Mouse (Mus musculus) heart, embryonic 10.5 days (tissue): Measurements from ENCODE around the gene Tns1. TPM values are rescaled to one million over a fixed set of nuclear protein-coding genes. Genes with fewer than 3 reads are reported as not detected.

Source experiments
- DNase-seq: peaks from one replicate; pipeline ENCODE4 v3.0.0-alpha.2; 2017; ENCODE audit warnings: low spot score
- H3K27ac ChIP-seq: fragments of 300-500 bp; sonication (generic); 2 replicates; pipeline ENCODE4 v1.5.1; 2016; ENCODE audit warnings: mild to moderate bottlenecking
- H3K27me3 ChIP-seq: fragments of 300-500 bp; sonication (generic); 2 replicates; pipeline ENCODE4 v1.6.1; 2016; ENCODE audit warnings: mild to moderate bottlenecking; ENCODE audit not compliant: poor library complexity, insufficient read depth, severe bottlenecking
- H3K36me3 ChIP-seq: fragments of 300-500 bp; sonication (generic); 2 replicates; pipeline ENCODE4 v1.6.1; 2016; ENCODE audit warnings: mild to moderate bottlenecking, moderate library complexity
- H3K4me1 ChIP-seq: fragments of 300-500 bp; sonication (generic); 2 replicates; pipeline ENCODE4 v1.6.1; 2016; ENCODE audit warnings: mild to moderate bottlenecking
- H3K4me3 ChIP-seq: fragments of 300-500 bp; sonication (generic); 2 replicates; pipeline ENCODE4 v1.5.1; 2016; ENCODE audit warnings: mild to moderate bottlenecking, moderate library complexity
- H3K9me3 ChIP-seq: fragments of 300-500 bp; sonication (generic); 2 replicates; pipeline ENCODE4 v1.6.1; 2016; ENCODE audit warnings: mild to moderate bottlenecking, moderate library complexity
- WGBS: fragments of 180-500 bp; shearing (Covaris S2); methylation state at CpG from one replicate; pipeline ENCODE4 v1.1.7; 2016; 5-methylcytosine and 5-hydroxymethylcytosine counted together
- polyA plus RNA-seq: library from polyadenylated mRNA; unstranded; fragments of >200 nt; fragmentation: Nextera tagmentation; extraction: Ambion mirVana; gene quantifications from 2 replicates; pipeline ENCODE4 v1.2.1, GENCODE M21; 2016

Gene Tns1
- polyA plus RNA-seq, 1 experiment from 2014 or later, result 49.8 TPM

DNA sequence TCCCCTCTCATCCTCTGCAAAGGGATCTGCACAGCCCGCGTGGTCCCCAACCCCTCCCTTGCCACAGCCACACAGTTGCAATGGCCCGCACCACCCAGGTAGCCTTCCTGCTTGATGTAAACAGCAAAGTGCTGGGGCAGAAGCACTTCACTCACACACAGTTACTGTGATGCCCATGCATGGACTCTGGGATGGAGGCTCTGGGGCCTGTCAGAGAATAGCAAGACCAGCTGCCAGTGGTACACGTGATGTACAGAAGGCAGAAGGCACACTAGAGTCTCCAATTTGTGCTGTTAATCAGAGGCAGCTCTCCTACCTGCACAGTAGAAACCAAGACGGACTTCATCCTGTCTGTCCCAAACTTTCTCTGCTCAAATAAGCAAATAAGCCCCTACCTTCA lies 181.0 kb downstream of the Tns1 start:
- peaks cover 85% of the 10 kb centered on the region for H3K4me1 ChIP-seq
- WGBS, result 82% methylated on average over 5 of the region's 5 CpGs
- DNase-seq, result no peak

DNA sequence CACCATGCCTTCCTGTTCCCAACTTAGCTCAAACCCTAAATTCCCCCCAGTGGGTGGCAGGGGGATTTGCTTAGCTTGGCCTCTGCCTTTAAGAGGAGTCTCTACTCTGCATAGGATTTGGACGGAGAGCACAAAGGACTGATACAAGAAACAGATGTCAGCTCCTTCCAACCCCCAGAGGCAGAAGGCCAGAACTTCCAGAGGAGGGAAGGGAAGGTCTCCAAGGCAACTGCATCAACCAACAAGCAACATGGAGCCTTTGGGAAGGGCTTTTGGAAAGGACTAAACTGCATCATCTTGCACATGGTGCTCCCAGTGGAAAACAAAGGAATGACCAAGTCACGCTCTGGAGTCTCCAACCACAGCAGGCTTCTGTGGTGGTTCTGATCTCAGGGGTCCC lies 182.0 kb downstream of the Tns1 start:
- H3K9me3 ChIP-seq, result no peaks in the 10 kb centered on the region
- 59% methylated on average over 2 of the region's 2 CpGs for WGBS
- no peak for DNase-seq
- peaks cover 60% of the 10 kb centered on the region for H3K36me3 ChIP-seq
- peaks cover 84% of the 10 kb centered on the region for H3K4me1 ChIP-seq
- H3K4me3 ChIP-seq, result no peak overlapping the region
- peaks cover 46% of the 10 kb centered on the region for H3K27me3 ChIP-seq
- 0 out of 2 replicates have a peak overlapping the region, but pooled peaks have one; percentile 42 for H3K27ac ChIP-seq

More for the DNA sequence above, 181.0 kb downstream of the Tns1 start:
- Histone ChIP-seq H3K36me3 (peaks cover 50% of the 10 kb centered on the region), H3K9me3 (no peaks in the 10 kb centered on the region), H3K27ac (peak overlapping the region; percentile 9; the same call in 1 of the 2 replicates), H3K4me3 (no peak overlapping the region), H3K27me3 (peaks cover 46% of the 10 kb centered on the region)

DNA sequence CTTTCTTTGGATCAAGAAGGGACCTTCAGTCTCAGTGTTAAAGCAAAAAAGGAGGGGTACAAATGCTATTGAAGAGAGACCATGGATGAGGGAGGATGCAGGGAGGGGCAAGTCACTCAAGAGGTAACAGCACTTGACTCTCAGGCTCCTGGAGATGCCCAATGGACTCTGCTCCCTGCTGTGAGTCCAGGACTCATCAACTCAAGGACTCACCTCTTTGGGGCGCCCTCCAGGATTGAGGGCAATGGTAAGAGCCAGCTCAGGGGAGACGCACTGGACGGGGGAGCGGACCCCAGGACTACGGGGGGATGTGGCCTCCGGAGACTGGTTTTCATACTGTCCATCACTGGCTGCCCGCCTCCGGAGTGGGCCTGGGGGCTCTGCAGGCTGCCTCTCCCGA lies 182.6 kb downstream of the Tns1 start:
- no peak for DNase-seq
- Histone ChIP-seq H3K4me1 (peaks cover 84% of the 10 kb centered on the region), H3K9me3 (no peaks in the 10 kb centered on the region), H3K36me3 (peaks cover 63% of the 10 kb centered on the region), H3K4me3 (no peak overlapping the region), H3K27ac (0 out of 2 replicates have a peak overlapping the region, but pooled peaks have one; percentile 42), H3K27me3 (peaks cover 46% of the 10 kb centered on the region)
- WGBS, result 79% methylated on average over 9 of the region's 9 CpGs

DNA sequence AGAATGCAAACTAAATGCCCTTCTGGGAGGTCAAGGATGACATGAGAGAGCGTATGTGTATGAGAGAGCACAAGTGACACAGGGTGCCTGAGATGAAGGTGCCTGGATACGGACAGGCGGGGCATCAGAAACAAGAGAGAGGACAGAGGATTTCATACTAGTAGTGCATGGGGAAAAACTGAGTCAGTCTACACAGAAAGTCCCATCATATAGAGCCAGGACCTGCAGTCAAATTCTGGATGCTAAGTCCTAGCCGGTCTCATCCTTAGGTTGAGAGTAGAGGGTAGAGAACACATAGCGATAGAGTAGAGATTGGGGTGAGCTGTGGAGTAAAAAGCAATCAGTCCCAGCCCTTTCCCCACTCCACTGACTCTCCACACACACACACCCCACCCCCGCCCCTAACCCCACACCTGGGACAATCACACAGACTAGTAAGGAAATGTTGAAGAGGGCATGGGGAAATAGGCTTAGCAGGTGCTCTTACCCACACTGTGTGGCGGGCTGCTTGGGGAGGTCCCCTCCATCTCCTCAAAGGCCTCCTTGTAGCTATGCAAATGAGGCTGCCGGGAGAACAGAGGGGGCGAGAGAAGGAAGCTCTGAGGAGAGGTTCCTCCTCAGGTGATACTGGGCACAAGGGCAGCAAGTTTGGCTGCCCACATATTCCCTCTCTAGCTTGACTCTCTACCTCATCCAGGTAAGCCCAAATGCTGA lies 183.6 kb downstream of the Tns1 start:
- Histone ChIP-seq H3K27me3 (peaks cover 36% of the 10 kb centered on the region), H3K27ac (no peak overlapping the region), H3K36me3 (peaks cover 70% of the 10 kb centered on the region), H3K4me3 (no peak overlapping the region), H3K9me3 (no peaks in the 10 kb centered on the region), H3K4me1 (peaks cover 84% of the 10 kb centered on the region)
- WGBS, result 77% methylated on average over 9 of the region's 9 CpGs
- no peak for DNase-seq

DNA sequence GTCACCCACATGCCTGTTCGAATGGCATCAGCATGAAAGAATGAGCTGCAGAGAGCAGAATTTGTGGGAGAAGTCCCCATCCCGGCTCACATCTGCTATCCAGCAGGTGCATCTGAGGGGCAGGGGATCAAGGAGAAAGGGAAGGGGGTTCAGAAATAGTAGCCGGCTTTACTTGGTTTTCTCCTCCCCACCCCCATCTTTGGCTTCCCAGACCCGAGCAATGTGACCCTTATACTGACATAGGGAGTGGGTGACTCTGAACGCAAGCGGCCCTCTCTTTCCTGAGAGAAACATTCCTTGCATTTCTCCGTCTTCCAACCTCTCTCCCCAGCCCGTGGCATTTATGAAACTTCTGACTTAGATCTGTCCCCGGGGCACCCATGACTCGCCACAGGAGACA lies 185.7 kb downstream of the Tns1 start:
- Histone ChIP-seq H3K9me3 (no peaks in the 10 kb centered on the region), H3K27ac (peak overlapping the region; percentile 38; the same call in 1 of the 2 replicates), H3K36me3 (peaks cover 84% of the 10 kb centered on the region), H3K27me3 (peaks cover 33% of the 10 kb centered on the region), H3K4me1 (peaks cover 64% of the 10 kb centered on the region), H3K4me3 (no peak overlapping the region)
- WGBS, result 54% methylated on average over 10 of the region's 10 CpGs
- no peak for DNase-seq

DNA sequence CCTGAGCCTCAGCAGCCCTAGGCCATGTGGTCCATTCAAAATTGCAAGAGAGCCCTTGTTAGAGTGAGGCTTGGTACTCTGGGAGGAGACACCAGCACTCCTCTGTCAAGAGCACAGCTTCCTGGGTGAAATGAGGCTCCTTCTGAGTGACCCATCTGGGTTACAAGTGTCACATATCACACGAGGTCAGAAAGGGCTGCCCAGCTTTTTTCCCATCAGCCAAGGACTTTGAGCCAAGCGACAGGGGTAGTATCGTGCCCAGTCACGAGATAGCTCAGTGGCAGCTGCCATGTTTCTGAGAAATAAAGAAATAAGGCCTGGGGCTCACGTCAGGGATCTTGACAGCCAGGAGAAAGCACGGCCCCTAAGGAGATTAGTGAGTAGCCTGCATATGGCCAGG lies 186.4 kb downstream of the Tns1 start:
- H3K4me3 ChIP-seq, result no peak overlapping the region
- no peak for DNase-seq
- peaks cover 85% of the 10 kb centered on the region for H3K36me3 ChIP-seq
- H3K27me3 ChIP-seq, result peaks cover 26% of the 10 kb centered on the region
- peaks cover 66% of the 10 kb centered on the region for H3K4me1 ChIP-seq
- H3K27ac ChIP-seq, result 0 out of 2 replicates have a peak overlapping the region, but pooled peaks have one; percentile 30
- H3K9me3 ChIP-seq, result no peaks in the 10 kb centered on the region
- 60% methylated on average over 6 of the region's 6 CpGs for WGBS

DNA sequence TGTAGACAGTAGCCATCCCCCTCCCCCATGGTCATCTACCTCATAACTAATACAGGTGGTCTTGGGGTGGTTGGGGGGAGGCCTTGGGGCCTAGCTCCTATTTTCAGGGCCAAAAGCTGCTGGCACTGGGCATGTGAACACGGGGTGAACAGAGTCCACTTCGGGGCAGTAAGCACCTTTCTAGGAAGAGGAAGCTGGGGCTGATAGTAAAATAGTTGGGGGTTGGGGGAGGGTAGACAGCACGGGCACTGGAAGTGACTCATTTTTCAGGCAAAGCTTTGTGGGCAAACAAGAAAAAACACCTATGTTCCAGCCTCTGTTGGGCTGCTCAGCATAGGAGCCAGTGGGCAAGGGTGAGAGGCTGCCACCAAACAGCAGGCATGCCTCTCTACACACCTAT lies 187.7 kb downstream of the Tns1 start:
- H3K36me3 ChIP-seq, result peaks cover 76% of the 10 kb centered on the region
- WGBS, result 39% methylated on average over 3 of the region's 3 CpGs
- H3K4me3 ChIP-seq, result no peak overlapping the region
- H3K27me3 ChIP-seq, result peaks cover 13% of the 10 kb centered on the region; the same call in 1 of the 2 replicates
- H3K27ac ChIP-seq, result peak overlapping the region; percentile 47; the same call in 1 of the 2 replicates
- DNase-seq, result no peak
- H3K4me1 ChIP-seq, result peaks cover 66% of the 10 kb centered on the region
- H3K9me3 ChIP-seq, result no peaks in the 10 kb centered on the region

DNA sequence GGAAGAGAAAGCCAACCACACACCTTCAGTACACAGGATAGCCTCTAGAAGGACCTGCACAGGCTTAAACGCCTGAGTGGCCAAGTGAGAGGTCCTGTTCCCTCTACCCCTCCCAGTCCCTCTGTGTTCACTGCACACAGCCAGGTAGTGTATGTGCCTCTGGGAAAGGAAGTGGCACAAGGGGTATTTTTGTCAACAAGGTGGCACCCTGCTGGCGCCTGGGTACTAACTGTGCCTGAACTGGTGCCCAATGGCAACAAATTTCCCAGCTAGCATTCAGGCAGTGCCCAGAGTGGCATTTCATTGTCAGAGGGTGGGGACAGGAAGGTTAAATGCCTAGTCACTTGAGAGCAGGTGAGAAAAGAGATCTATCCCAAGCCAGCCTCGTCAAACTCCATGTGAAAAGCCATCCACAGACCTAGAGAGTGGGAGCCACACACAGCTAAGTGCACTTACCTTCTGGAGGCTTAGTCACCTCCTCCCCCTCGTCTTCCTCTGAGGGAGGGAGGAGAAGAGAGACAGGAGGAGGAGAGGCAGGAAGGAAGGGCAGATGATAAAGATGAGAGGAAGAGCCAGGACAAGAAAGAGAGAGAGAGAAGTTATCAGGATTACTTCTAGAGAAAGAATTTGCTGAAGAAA lies 188.7 kb downstream of the Tns1 start:
- Histone ChIP-seq H3K4me3 (no peak overlapping the region), H3K27ac (no peak overlapping the region), H3K9me3 (no peaks in the 10 kb centered on the region), H3K36me3 (peaks cover 73% of the 10 kb centered on the region), H3K4me1 (peaks cover 70% of the 10 kb centered on the region), H3K27me3 (peaks cover 6% of the 10 kb centered on the region; the same call in 1 of the 2 replicates)
- no peak for DNase-seq
- 60% methylated on average over 4 of the region's 4 CpGs for WGBS

DNA sequence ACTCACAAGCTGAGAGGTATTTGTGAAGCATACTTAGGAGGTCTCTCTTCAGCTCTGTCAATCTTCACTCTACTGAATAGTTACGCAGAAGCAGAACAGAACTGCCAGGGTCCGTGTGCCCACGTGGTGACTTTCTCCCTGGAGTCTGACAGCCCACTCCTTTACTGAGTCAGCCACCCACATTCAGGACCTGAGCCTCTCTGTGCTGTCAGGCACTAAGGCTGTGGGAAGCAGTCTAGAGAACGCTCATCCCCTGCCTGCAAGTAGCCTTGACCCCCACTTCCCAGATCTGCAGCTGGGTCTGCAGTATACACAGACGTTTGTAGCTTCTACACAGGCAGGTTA lies 191.1 kb downstream of the Tns1 start:
- DNase-seq, result no peak
- Histone ChIP-seq H3K27ac (peak overlapping the region; percentile 65; the same call in 1 of the 2 replicates), H3K4me1 (peaks cover 77% of the 10 kb centered on the region), H3K9me3 (no peaks in the 10 kb centered on the region), H3K36me3 (peaks cover 82% of the 10 kb centered on the region), H3K27me3 (peaks cover 26% of the 10 kb centered on the region), H3K4me3 (no peak overlapping the region)
- WGBS, result 66% methylated on average over 5 of the region's 5 CpGs

DNA sequence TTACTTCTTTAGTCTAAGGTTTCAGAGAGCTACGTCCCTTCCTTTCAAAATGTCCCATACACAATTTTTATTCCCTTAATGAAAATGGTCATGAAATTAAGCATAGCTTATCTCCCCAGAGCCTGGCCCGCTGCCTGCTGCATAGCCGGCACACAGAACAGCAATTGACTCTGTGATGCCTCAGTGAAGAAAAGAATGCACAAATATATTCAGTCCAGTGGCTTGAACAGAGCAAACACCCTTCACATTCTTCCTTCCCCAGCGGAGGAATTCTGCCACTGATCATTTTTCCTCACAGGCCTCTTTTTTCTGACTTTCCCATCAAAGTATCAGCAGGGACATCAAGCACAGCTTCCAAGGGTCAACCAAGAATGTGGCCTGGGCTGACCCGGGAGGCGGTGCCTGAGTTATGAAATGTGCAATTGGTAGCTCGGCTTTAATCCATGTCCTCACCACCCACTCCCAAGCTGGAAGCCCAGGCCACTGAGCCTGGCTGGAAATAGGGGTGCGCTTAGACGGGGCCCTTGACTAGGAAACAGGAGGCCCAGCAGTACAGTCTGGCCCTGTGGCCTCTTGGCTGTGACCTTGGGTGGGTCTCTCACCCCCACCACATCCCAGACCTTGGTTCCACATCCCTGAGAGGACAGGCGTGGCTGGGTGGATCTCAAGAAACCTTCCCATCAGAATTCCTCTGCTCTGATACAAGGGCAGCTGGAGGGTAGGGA lies 191.7 kb downstream of the Tns1 start:
- WGBS, result 70% methylated on average over 10 of the region's 10 CpGs
- Histone ChIP-seq H3K9me3 (no peaks in the 10 kb centered on the region), H3K27ac (peak overlapping the region; percentile 65; the same call in 1 of the 2 replicates), H3K27me3 (peaks cover 28% of the 10 kb centered on the region), H3K36me3 (peaks cover 82% of the 10 kb centered on the region), H3K4me1 (peaks cover 74% of the 10 kb centered on the region), H3K4me3 (no peak overlapping the region)
- DNase-seq, result no peak

DNA sequence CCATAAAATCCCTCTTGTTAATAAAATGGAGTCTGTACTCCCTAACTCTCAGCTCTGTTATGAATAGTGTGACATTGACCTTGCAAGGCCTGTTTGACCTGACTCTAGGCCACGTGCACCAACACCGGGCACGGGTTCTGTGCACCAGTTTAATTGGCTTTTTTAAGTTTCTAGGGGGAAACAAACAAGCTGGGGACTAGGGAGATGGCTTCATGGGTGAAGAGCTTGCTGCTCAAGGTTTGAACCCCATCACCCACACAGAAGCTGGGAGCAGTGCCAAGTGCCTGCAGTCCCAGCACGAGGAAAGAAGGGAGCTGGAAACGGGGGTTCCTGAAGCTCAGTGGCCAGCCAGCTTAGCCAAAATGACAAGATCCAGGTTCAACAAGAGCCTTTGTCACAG lies 192.4 kb downstream of the Tns1 start:
- H3K4me1 ChIP-seq, result peaks cover 72% of the 10 kb centered on the region
- no peak overlapping the region for H3K27ac ChIP-seq
- H3K36me3 ChIP-seq, result peaks cover 82% of the 10 kb centered on the region
- WGBS, result 73% methylated on average over 5 of the region's 5 CpGs
- DNase-seq, result no peak
- H3K27me3 ChIP-seq, result peaks cover 31% of the 10 kb centered on the region
- no peaks in the 10 kb centered on the region for H3K9me3 ChIP-seq
- H3K4me3 ChIP-seq, result no peak overlapping the region

DNA sequence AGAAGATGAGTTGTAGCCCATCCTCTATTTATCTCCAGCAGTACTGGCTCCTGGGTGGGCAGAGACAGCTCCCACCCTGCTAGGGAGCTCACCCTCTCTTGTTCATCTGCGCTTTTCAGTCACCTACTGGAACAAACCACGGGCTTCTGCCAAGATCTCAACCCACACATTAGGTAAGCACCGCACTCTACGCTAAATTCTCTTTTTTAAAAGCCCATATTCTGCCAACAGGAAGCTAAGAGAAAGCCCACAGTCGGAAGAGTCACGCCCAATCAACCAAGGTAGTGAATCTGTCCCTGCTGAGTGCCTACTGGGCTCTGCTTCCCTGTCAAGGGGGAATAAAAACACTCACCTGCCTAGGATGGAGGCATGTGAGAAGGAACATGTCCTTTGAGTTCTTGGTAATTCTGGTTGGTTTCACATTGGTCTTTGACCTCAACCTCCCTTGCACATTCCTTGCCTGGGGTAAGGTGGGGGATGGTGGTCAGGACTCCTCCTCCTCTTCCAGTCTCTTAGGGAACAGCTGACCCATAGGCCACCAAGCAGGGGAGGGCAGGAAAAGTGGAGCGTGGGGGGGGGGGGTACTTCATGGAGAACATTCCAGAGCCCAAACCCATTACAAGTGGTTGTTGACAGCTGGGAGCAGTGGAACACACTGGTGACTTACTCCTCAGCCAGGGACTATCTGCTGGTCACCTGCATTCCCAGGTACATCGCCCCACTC lies 193.7 kb downstream of the Tns1 start:
- WGBS, result 78% methylated on average over 8 of the region's 8 CpGs
- H3K4me3 ChIP-seq, result no peak overlapping the region
- no peak overlapping the region for H3K27ac ChIP-seq
- H3K27me3 ChIP-seq, result peaks cover 37% of the 10 kb centered on the region
- DNase-seq, result no peak
- peaks cover 82% of the 10 kb centered on the region for H3K36me3 ChIP-seq
- H3K9me3 ChIP-seq, result no peaks in the 10 kb centered on the region
- H3K4me1 ChIP-seq, result peaks cover 68% of the 10 kb centered on the region
